Mouse (Mus musculus): Measurements from ENCODE around the gene Nmnat2. TPM values are rescaled to one million over a fixed set of nuclear protein-coding genes. Genes with fewer than 3 reads are reported as not detected.
A peak's percentile ranks its signal among the peaks of the same experiment; 100 is the strongest.

Nmnat2 gene
- polyA plus RNA-seq, 1 experiment from 2014 or later, result 37.7 TPM

DNA sequence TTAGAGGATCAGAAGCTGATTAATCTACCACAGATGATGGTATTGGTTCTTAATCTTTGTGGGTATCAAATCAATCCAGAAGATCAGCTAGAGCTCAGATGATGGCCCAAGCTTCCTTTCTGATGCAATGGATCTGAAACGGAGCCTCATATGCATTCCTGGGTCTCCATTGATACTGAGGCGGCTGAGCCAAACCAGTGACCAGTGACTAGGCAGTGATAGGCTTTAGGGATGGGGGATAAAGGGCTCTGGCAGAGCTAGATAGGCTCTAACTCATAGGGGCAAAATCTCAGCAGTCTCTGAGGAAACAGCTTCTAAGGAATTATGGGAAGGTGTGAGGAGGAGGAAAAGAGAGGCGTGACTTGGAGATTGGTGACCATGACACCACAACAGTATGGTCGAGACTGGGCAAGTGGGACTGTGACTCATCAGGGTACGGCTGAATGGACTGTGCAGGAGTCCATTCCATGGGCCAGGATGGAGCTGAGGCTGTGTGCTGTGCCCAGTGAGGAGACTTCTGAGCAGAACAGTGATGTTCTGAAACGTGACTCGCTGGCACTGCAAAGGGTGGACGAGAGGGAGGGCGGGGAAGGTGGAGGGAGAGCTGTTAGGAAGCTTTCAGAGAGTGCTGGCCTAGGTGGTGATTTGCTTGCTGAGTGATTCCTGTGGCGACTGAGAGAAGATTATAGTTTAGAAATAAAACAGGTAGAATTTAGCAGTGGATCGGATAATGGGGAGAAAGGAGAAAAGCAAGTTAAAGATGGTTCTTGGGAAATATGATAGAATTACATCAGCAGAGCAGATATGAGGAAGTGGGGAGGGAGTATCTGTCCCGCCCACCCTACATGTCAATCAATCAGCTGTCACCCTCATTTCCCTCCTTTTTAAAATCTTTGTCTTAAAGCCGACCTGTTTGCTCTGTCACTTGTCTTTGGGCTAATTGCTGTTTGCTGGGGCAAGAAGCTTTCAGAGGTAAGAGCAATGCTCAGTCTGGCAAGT lies 55.9 kb downstream of the Nmnat2 start:
- no peak for ATAC-seq (ENCODE audit: low FRiP score)
- H3K27me3 ChIP-seq, result no peaks in the 10 kb centered on the region
- no peak overlapping the region for H3K27ac ChIP-seq
- no peak overlapping the region for H3K4me3 ChIP-seq
- H3K9me3 ChIP-seq (replicated peaks), result no peaks in the 10 kb centered on the region
- H3K4me1 ChIP-seq, result peaks cover 23% of the 10 kb centered on the region
- H3K9ac ChIP-seq, result no peak overlapping the region
- H3K36me3 ChIP-seq, result no peaks in the 10 kb centered on the region
- no peak overlapping the region for H3K4me2 ChIP-seq (replicated peaks)
- 81% methylated on average over 13 of the region's 13 CpGs for WGBS

DNA sequence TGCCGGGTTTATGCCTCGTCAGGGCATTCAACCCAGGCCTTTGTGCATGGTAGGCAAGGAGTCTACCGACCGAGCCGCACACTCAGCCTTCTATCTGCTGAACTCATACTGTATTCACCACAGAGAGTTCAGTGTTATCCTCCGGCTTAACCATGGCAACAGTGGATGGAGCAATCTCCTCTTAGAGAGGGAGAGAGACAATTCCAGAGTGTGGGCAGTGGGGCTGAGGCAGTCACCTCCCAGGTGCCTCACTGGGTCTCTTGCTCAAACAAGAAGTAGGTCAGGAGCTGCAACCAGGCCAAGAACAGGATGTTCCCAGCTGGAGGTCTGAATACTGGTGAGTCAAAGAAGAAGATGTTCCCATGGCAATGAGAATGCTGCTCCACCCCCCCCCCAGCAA lies 56.8 kb downstream of the Nmnat2 start:
- no peak overlapping the region for H3K4me3 ChIP-seq
- H3K27me3 ChIP-seq, result no peaks in the 10 kb centered on the region
- H3K9me3 ChIP-seq (replicated peaks), result no peaks in the 10 kb centered on the region
- H3K36me3 ChIP-seq, result no peaks in the 10 kb centered on the region
- 74% methylated on average over 6 of the region's 6 CpGs for WGBS
- no peak overlapping the region for H3K27ac ChIP-seq
- no peak overlapping the region for H3K9ac ChIP-seq
- ATAC-seq (ENCODE audit: low FRiP score), result no peak
- peaks cover 32% of the 10 kb centered on the region for H3K4me1 ChIP-seq
- no peak overlapping the region for H3K4me2 ChIP-seq (replicated peaks)

DNA sequence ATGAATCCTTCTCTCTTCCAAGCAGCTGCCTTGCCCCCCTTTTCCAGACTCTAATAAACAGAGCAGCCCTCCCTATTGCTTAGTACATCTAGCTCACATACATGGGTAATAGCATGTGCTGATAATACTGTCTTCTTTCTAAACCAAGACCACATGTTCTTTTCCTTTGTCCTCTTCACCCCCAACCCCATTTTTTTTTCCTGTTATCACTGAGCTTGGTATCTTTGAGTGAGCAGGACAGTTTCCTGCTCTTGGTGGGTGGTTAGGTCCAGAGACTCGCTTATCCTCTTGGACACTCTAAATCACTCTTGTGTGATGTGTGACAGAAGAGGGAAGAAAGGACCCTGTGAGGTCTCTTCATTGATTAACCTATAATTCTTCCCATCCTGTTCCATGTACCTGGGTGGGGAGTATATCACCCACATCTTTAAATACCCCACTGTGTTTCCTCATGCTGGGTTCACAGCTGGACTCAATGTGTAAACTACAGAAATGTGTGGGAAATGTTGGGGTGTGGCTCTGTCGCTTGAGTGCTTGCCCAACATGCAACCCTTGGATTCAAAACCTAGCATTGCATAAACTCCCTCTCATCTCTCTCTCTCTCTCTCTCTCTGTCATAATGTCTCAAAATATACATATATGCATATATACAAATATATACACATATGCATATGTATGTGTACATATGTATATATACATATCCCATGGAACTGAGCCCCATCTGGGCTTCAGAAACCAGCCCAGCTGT lies 58.9 kb downstream of the Nmnat2 start:
- ATAC-seq (ENCODE audit: low FRiP score), result no peak

DNA sequence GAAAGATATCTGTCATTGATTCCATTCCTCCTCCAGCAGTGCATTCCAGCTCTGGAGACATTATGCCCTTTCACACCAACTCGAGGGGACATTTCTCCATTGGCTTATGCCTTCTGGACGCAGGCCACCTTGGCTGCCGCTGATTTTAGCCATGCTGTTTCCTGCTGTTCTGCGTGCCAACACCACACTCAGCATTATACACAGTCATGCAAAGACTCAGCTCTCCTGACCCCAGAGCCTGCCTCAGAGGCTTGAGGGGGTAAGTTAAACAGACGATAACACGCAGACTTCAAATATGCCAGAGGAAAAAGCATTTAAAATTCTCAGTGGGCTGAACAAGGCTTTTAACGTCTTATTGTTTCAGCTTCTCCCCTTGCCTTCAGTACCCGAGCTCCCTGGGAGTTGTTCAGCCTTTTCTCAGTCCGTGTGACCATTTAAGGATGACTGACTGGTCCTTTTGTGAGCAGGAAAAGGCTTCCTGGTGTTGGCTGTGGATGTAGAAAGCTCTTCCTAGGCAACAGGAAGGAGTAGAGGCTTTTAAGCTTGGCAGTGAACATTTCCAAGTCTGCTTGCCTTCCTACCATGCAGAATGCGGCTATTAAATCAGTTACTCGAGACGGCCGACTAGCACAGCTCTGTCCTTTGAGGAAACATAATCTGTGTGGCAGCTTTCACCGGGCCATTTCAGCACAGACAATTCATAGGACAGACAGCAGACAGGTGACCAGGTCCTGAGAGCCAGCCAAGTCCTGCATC lies 59.8 kb downstream of the Nmnat2 start:
- ATAC-seq (ENCODE audit: low FRiP score), result peak; percentile 43; the same call in 1 of the 2 replicates
- Histone ChIP-seq H3K4me2 (replicated peaks) (peak overlapping the region; percentile 25), H3K36me3 (no peaks in the 10 kb centered on the region), H3K4me1 (peaks cover 37% of the 10 kb centered on the region), H3K9me3 (replicated peaks) (no peaks in the 10 kb centered on the region), H3K27me3 (no peaks in the 10 kb centered on the region), H3K9ac (no peak overlapping the region), H3K27ac (peak overlapping the region; percentile 76), H3K4me3 (no peak overlapping the region)
- WGBS, result 10% methylated on average over 14 of the region's 14 CpGs

More for the DNA sequence above, 58.9 kb downstream of the Nmnat2 start:
- H3K4me1 ChIP-seq, result peaks cover 37% of the 10 kb centered on the region
- H3K27ac ChIP-seq, result peak overlapping the region; percentile 76; the same call in 1 of the 2 replicates
- H3K36me3 ChIP-seq, result no peaks in the 10 kb centered on the region
- WGBS, result 90% methylated on average over 2 of the region's 2 CpGs
- no peaks in the 10 kb centered on the region for H3K9me3 ChIP-seq (replicated peaks)
- H3K4me3 ChIP-seq, result no peak overlapping the region
- no peaks in the 10 kb centered on the region for H3K27me3 ChIP-seq
- H3K9ac ChIP-seq, result no peak overlapping the region
- H3K4me2 ChIP-seq (replicated peaks), result peak overlapping the region; percentile 25; the same call in 1 of the 2 replicates

DNA sequence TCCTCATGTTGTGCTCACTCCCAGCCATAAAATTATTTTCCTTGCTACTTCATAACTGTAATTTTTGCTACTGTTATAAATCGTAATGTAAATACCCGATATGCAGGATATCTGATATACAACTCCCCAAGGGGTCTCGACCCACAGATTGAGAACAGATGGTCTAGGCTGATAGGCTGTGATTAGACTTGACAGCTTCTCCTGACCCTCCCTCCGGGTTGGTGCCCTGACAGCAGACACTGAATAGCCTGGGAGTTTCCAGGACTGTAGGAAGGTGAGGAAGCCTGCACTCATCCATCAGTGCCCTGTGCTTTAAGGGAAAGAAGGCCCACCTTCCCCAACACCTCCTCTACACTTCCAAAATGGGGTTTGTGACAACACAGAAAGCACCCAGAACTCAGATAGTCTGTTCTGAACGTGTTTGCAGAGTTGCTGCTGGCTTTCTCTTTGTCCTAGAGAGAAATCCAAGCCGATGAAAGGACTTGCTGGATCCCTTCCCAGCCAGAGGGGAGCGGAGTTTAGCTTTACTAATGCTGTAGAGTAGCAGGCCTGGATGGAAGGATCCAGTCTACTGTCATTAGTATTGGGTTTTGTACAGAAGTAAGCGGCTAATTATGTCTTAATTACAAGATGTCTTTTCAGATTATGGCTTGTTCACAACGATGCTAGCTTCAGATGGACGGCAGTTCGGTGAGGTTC lies 61.8 kb downstream of the Nmnat2 start:
- no peak for ATAC-seq (ENCODE audit: low FRiP score)
- Histone ChIP-seq H3K9ac (no peak overlapping the region), H3K4me2 (replicated peaks) (no peak overlapping the region), H3K9me3 (replicated peaks) (no peaks in the 10 kb centered on the region), H3K4me3 (no peak overlapping the region), H3K27me3 (no peaks in the 10 kb centered on the region), H3K27ac (peak overlapping the region; percentile 60; the same call in 1 of the 2 replicates), H3K4me1 (peaks cover 35% of the 10 kb centered on the region), H3K36me3 (no peaks in the 10 kb centered on the region)
- 63% methylated on average over 11 of the region's 11 CpGs for WGBS

DNA sequence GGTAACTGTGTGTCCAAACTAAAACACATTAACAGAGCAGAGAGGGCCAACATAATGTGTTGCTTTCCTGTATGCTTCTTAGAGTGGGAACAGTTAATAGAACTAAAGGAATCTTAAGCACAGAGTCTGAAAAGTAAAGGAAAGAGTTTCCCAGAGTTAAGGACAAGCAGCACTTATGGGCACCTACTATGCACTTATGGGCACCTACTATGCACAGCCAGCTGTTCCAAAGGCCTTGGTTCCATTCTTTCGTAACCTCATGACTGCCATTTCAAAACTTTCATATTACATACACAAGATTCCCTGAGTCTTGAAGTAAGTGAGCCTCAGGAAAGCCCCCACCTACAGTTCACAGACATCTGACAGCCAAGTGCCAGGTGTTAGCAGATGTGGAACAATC lies 64.3 kb downstream of the Nmnat2 start:
- Histone ChIP-seq H3K4me1 (peaks cover 29% of the 10 kb centered on the region), H3K27me3 (no peaks in the 10 kb centered on the region), H3K36me3 (no peaks in the 10 kb centered on the region), H3K27ac (no peak overlapping the region), H3K9ac (no peak overlapping the region), H3K9me3 (replicated peaks) (no peaks in the 10 kb centered on the region), H3K4me3 (no peak overlapping the region), H3K4me2 (replicated peaks) (no peak overlapping the region)
- ATAC-seq (ENCODE audit: low FRiP score), result no peak
- WGBS, result 97% methylated on average over 1 of the region's 1 CpGs

DNA sequence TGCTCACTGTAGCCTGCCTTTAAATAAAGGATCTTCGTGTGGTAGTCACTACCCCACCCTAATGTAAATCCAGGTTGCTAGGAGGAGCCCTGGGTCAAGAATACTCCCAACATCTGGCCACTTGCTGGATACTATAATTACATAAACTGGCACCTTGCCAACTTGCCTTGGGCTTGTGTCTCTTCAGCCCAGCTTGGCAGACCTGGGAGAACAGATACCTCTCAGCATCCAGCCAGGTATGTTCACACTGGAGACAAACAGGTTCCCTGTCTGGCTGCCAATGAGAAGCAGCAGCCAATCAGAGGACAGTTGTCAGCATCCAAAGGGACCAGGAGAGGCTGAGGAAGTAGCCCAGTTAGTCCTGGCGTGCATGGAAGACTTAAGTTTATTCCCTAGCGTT lies 64.8 kb downstream of the Nmnat2 start:
- H3K4me2 ChIP-seq (replicated peaks), result no peak overlapping the region
- peaks cover 24% of the 10 kb centered on the region for H3K4me1 ChIP-seq
- no peak overlapping the region for H3K4me3 ChIP-seq
- H3K9me3 ChIP-seq (replicated peaks), result no peaks in the 10 kb centered on the region
- ATAC-seq (ENCODE audit: low FRiP score), result no peak
- H3K27ac ChIP-seq, result no peak overlapping the region
- no peaks in the 10 kb centered on the region for H3K36me3 ChIP-seq
- no peaks in the 10 kb centered on the region for H3K27me3 ChIP-seq
- 77% methylated on average over 3 of the region's 3 CpGs for WGBS
- no peak overlapping the region for H3K9ac ChIP-seq

DNA sequence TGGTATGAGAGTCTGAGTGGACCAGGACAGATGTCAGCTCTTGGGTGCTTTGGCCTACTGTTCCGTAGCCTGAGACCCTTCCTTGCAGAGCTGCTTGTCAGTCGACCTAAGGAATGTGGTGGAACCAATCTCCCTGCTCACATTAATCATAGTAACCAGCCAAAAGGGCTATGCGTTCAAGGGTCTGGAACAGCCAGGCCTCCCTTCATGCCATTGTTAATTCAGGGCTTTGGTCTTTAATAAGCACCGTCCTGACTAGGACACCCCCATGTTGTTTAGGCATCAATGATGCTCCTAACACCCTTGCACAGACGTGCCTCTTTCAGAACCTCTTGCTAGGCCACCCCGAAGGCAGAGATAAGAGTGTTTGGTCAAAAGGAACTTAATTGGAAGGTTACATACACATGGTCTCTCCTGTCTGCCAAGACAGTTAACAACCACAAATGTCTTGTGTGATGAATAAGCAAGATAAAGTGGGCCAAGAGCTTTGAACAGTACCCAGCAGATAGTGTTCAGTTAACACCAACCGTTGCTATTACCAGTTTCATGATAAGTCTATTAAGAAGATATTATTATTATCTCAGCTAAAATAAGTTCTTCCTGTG lies 66.3 kb downstream of the Nmnat2 start:
- ATAC-seq (ENCODE audit: low FRiP score), result no peak
- Histone ChIP-seq H3K9ac (no peak overlapping the region), H3K27ac (no peak overlapping the region), H3K4me2 (replicated peaks) (no peak overlapping the region), H3K4me1 (peaks cover 9% of the 10 kb centered on the region), H3K36me3 (no peaks in the 10 kb centered on the region), H3K27me3 (no peaks in the 10 kb centered on the region), H3K4me3 (no peak overlapping the region), H3K9me3 (replicated peaks) (no peaks in the 10 kb centered on the region)
- 75% methylated on average over 7 of the region's 7 CpGs for WGBS

DNA sequence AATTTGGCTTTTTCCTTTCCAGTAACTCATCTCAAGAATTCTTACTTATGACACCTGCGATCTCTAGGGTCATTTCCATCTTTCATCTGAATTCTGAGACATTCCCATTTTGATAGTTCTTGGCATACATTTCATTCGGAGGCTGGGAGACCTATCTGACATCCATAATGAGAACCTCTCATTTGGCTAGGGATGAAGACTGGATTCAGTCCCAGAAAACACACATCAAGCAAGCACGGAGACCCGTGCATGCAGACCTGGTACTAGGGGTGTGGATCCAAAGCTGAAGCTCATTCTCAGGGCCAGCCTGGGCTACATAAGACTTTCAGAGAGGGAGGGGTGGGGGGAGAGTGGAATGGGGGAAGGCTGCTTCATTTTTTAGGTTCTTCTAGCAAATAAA lies 68.2 kb downstream of the Nmnat2 start:
- 84% methylated on average over 4 of the region's 4 CpGs for WGBS
- no peak overlapping the region for H3K27ac ChIP-seq

DNA sequence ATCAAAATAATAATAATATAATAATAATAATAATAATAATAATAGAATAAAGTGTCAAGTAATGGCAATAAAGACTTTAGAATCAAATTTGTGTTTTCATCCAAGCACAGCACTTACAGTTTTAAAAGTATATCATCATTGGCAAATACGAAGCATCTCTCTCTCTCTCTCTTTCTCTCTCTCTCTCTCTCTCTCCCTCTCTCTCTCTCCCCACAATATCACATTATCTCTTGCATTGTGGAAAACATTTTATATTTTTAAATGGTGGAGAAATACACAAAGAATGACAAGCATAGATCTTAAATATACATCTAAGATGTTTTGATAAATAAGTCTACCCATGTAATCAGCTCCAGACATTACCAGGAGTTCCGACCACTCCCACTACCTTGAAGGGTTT lies 69.1 kb downstream of the Nmnat2 start:
- H3K9ac ChIP-seq, result no peak overlapping the region
- H3K4me3 ChIP-seq, result no peak overlapping the region
- H3K9me3 ChIP-seq (replicated peaks), result no peaks in the 10 kb centered on the region
- H3K4me1 ChIP-seq, result peaks cover 4% of the 10 kb centered on the region
- H3K27ac ChIP-seq, result no peak overlapping the region
- H3K27me3 ChIP-seq, result no peaks in the 10 kb centered on the region
- no peaks in the 10 kb centered on the region for H3K36me3 ChIP-seq
- WGBS, result 92% methylated on average over 2 of the region's 2 CpGs
- no peak for ATAC-seq (ENCODE audit: low FRiP score)
- no peak overlapping the region for H3K4me2 ChIP-seq (replicated peaks)

More for the DNA sequence above, 68.2 kb downstream of the Nmnat2 start:
- no peak overlapping the region for H3K9ac ChIP-seq
- no peaks in the 10 kb centered on the region for H3K27me3 ChIP-seq
- no peak overlapping the region for H3K4me3 ChIP-seq
- no peaks in the 10 kb centered on the region for H3K36me3 ChIP-seq
- peaks cover 4% of the 10 kb centered on the region for H3K4me1 ChIP-seq
- no peaks in the 10 kb centered on the region for H3K9me3 ChIP-seq (replicated peaks)
- no peak overlapping the region for H3K4me2 ChIP-seq (replicated peaks)
- no peak for ATAC-seq (ENCODE audit: low FRiP score)

DNA sequence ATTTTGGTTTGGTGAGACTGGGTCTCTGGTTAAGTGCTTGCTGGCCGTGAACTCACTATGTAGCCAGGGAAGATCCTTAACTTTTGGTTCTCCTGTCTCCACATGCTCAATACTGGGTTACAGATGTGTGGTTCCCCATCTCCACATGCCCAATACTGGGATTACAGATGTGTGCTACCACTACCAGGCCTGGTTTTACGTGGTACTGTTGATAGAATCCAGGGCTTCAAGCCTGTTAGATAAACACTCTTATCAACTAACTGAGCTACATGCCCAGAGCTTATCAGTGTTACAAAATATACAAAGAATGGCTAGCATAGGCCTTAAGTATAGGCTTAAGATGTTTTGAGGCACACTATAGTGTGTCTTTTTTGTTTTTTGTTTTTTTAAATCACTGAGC lies 69.7 kb downstream of the Nmnat2 start:
- no peaks in the 10 kb centered on the region for H3K9me3 ChIP-seq (replicated peaks)
- 73% methylated on average over 2 of the region's 2 CpGs for WGBS
- no peak for ATAC-seq (ENCODE audit: low FRiP score)
- H3K4me1 ChIP-seq, result peaks cover 4% of the 10 kb centered on the region
- H3K4me2 ChIP-seq (replicated peaks), result no peak overlapping the region
- no peaks in the 10 kb centered on the region for H3K27me3 ChIP-seq
- H3K4me3 ChIP-seq, result no peak overlapping the region
- H3K27ac ChIP-seq, result no peak overlapping the region
- H3K36me3 ChIP-seq, result no peaks in the 10 kb centered on the region
- H3K9ac ChIP-seq, result no peak overlapping the region
